10 mouse cellular contexts compared by ENCODE assay signal in the genomic region with DNA sequence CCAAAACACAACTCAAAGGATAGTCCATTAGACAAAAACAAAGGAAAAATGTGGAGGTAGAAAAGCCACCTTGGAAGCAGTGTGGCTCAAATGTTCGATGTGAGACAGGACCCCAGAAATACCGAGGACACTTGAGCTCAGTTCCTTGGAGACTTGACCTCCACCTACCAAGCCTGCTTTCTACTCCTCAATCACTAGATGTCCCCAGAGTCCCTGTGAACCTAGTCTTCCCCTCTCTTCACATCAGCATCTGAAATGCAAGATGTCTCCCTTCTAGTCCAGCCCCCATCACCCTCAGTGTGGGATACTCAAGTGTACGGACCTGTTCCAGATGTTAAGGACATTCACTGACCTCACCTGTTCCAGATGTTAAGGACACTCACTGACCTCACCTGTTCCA. TPM values are rescaled to one million over a fixed set of nuclear protein-coding genes. Genes with fewer than 3 reads are reported as not detected.
A peak's percentile ranks its signal among the peaks of the same experiment; 100 is the strongest.
DNase-seq lines count a peak whose midpoint lies in the region; ATAC-seq and TF ChIP-seq lines count a peak whose summit lies in the region.
"Had no signal": no experiment of that assay in that cellular context is flagged by ENCODE, and none has a peak within 500 bp of the region (broad histone marks: within the 10 kb centered on the region; RNA-seq: fewer than 3 reads in every experiment).

No protein-coding gene starts in this region.

- no peak overlapping the region for H3K9ac ChIP-seq in heart, postnatal 0 days (replicated peaks; ENCODE audit: low read depth, low read length)
- no peak overlapping the region for H3K9ac ChIP-seq in heart, embryonic 12.5 days
- no peak overlapping the region for H3K9ac ChIP-seq in neural tube, embryonic 11.5 days (ENCODE audit: low read length)

- TF ChIP-seq EP300 in heart, postnatal 0 days (IDR thresholded peaks at IDR 0.05; ENCODE audit: low read depth), result no peak

- no peak overlapping the region for H3K27ac ChIP-seq in heart, postnatal 0 days (ENCODE audit: low read depth)
- H3K27ac ChIP-seq in heart, embryonic 12.5 days (ENCODE audit: poor library complexity, severe bottlenecking), result no peak overlapping the region
- no peak overlapping the region for H3K27ac ChIP-seq in embryonic facial prominence, embryonic 10.5 days (replicated peaks)
- no peak overlapping the region for H3K27ac ChIP-seq in neural tube, embryonic 11.5 days (ENCODE audit: low read depth, low read length)

- H3K4me2 ChIP-seq in heart, postnatal 0 days (ENCODE audit: low read depth, low read length), result no peak overlapping the region
- no peak overlapping the region for H3K4me2 ChIP-seq in heart, embryonic 12.5 days
- H3K4me2 ChIP-seq in neural tube, embryonic 11.5 days (ENCODE audit: low read depth), result no peak overlapping the region

- no peaks in the 10 kb centered on the region for H3K9me3 ChIP-seq in heart, postnatal 0 days (replicated peaks; ENCODE audit: control insufficient read depth, low read length)
- no peaks in the 10 kb centered on the region for H3K9me3 ChIP-seq in heart, embryonic 12.5 days (replicated peaks)
- no peaks in the 10 kb centered on the region for H3K9me3 ChIP-seq in embryonic facial prominence, embryonic 10.5 days
- H3K9me3 ChIP-seq in neural tube, embryonic 11.5 days (ENCODE audit: control insufficient read depth, low read length), result no peaks in the 10 kb centered on the region

- H3K4me1 ChIP-seq in heart, postnatal 0 days (ENCODE audit: control insufficient read depth, insufficient read depth), result peaks cover 9% of the 10 kb centered on the region; the same call in 1 of the 2 replicates
- H3K4me1 ChIP-seq in heart, embryonic 12.5 days (replicated peaks), result peaks cover 25% of the 10 kb centered on the region
- H3K4me1 ChIP-seq in embryonic facial prominence, embryonic 10.5 days, result peaks cover 35% of the 10 kb centered on the region
- H3K4me1 ChIP-seq in neural tube, embryonic 11.5 days (ENCODE audit: control insufficient read depth, insufficient read depth, low read length), result peaks cover 22% of the 10 kb centered on the region

- H3K36me3 ChIP-seq in heart, postnatal 0 days (replicated peaks; ENCODE audit: control insufficient read depth, insufficient read depth, low read length), result no peaks in the 10 kb centered on the region
- H3K36me3 ChIP-seq in heart, embryonic 12.5 days, result peaks cover 11% of the 10 kb centered on the region; the same call in 1 of the 2 replicates
- peaks cover 19% of the 10 kb centered on the region for H3K36me3 ChIP-seq in embryonic facial prominence, embryonic 10.5 days (replicated peaks)
- H3K36me3 ChIP-seq in neural tube, embryonic 11.5 days (ENCODE audit: control insufficient read depth, insufficient read depth, low read length), result no peaks in the 10 kb centered on the region

- peak; percentile 86 for TF ChIP-seq CTCF in heart, postnatal 0 days (IDR thresholded peaks at IDR 0.05; ENCODE audit: low read depth)

- WGBS in heart, postnatal 0 days, result 15% methylated on average over 3 of the region's 3 CpGs
- 21% methylated on average over 3 of the region's 3 CpGs for WGBS in heart, embryonic 12.5 days
- 17% methylated on average over 3 of the region's 3 CpGs for WGBS in embryonic facial prominence, embryonic 10.5 days
- 18% methylated on average over 3 of the region's 3 CpGs for WGBS in neural tube, embryonic 11.5 days

- no peaks in the 10 kb centered on the region for H3K27me3 ChIP-seq in heart, postnatal 0 days (ENCODE audit: control insufficient read depth, insufficient read depth, low read length)
- no peaks in the 10 kb centered on the region for H3K27me3 ChIP-seq in heart, embryonic 12.5 days (replicated peaks)
- H3K27me3 ChIP-seq in embryonic facial prominence, embryonic 10.5 days (replicated peaks; ENCODE audit: low read depth, poor library complexity, severe bottlenecking), result 0 out of 2 replicates have a peak, but pooled peaks cover 5% of the 10 kb centered on the region
- no peaks in the 10 kb centered on the region for H3K27me3 ChIP-seq in neural tube, embryonic 11.5 days (ENCODE audit: control insufficient read depth, insufficient read depth, low read length)

- no peak for ATAC-seq in heart, postnatal 0 days (ENCODE audit: insufficient read depth, low read depth)
- no peak for ATAC-seq in heart, embryonic 12.5 days (ENCODE audit: insufficient number of reproducible peaks, low FRiP score)
- ATAC-seq in neural tube, embryonic 11.5 days (ENCODE audit: insufficient read depth, low FRiP score, low TSS enrichment), result no peak

- DNase-seq in heart, postnatal 0 days (ENCODE audit: low spot score), result peak; percentile 84
- DNase-seq in B cell, adult 2 months, result peak; percentile 48 to 65
- DNase-seq in T-cell, adult 2 months (ENCODE audit: low spot score), result peak; percentile 45
- DNase-seq in embryonic facial prominence, embryonic 10.5 days (ENCODE audit: low spot score), result peak; percentile 45
- peak; percentile 53 to 59 for DNase-seq in kidney, postnatal 25 days
- DNase-seq in neural tube, embryonic 11.5 days (ENCODE audit: low spot score), result peak; percentile 45
- no peak for DNase-seq in frontal cortex, postnatal 14 days (ENCODE audit: low spot score in 2 of 2)

- H3K4me3 ChIP-seq in heart, postnatal 0 days (ENCODE audit: low read depth, low read length), result no peak overlapping the region
- no peak overlapping the region for H3K4me3 ChIP-seq in heart, embryonic 12.5 days
- H3K4me3 ChIP-seq in embryonic facial prominence, embryonic 10.5 days, result no peak overlapping the region
- H3K4me3 ChIP-seq in neural tube, embryonic 11.5 days (ENCODE audit: low read depth, low read length), result no peak overlapping the region
- H3K4me3 ChIP-seq: myocyte had no signal

RNA-seq across cellular contexts. Expression of a gene that starts 5.1 kb away (rescaled TPM):
- total RNA-seq in heart, postnatal 0 days (2014; rRNA removed; ENCODE audit: low replicate concordance), result 19.9 and 30.0 TPM in 2 replicates
- 5.0 and 5.5 TPM in 2 replicates for polyA plus RNA-seq in heart, postnatal 0 days (2015; fragmentation: Nextera tagmentation; extraction: Ambion mirVana)
- 11.5 TPM in 2 replicates for polyA plus RNA-seq in heart, embryonic 12.5 days (2016; fragmentation: Nextera tagmentation; extraction: Ambion mirVana)
- polyA plus RNA-seq in embryonic facial prominence, embryonic 10.5 days (2016; fragmentation: Nextera tagmentation; extraction: Ambion mirVana), result 10.6 and 11.5 TPM in 2 replicates
- polyA plus RNA-seq in neural tube, embryonic 11.5 days (2014; fragmentation: Nextera tagmentation; extraction: Ambion mirVana), result 19.1 and 21.4 TPM in 2 replicates

RNA-seq across cellular contexts. Expression of a gene that starts 16.3 kb away (rescaled TPM):
- total RNA-seq in heart, postnatal 0 days (2014; rRNA removed; ENCODE audit: low replicate concordance), result not detected in 2 replicates
- polyA plus RNA-seq in heart, postnatal 0 days (2015; fragmentation: Nextera tagmentation; extraction: Ambion mirVana), result 0.12 and 0.33 TPM in 2 replicates
- 3.4 and 3.8 TPM in 2 replicates for polyA plus RNA-seq in heart, embryonic 12.5 days (2016; fragmentation: Nextera tagmentation; extraction: Ambion mirVana)
- polyA plus RNA-seq in embryonic facial prominence, embryonic 10.5 days (2016; fragmentation: Nextera tagmentation; extraction: Ambion mirVana), result 0.87 and 2.5 TPM in 2 replicates
- polyA plus RNA-seq in neural tube, embryonic 11.5 days (2014; fragmentation: Nextera tagmentation; extraction: Ambion mirVana), result 7.6 TPM in 2 replicates
- polyA plus RNA-seq: myocyte had no signal

RNA-seq across cellular contexts. Expression of a gene that starts 22.0 kb away (rescaled TPM):
- total RNA-seq in heart, postnatal 0 days (2014; rRNA removed; ENCODE audit: low replicate concordance), result 21.1 and 27.2 TPM in 2 replicates
- polyA plus RNA-seq in heart, postnatal 0 days (2015; fragmentation: Nextera tagmentation; extraction: Ambion mirVana), result 18.3 and 20.6 TPM in 2 replicates
- 61.4 and 64.9 TPM in 2 replicates for polyA plus RNA-seq in heart, embryonic 12.5 days (2016; fragmentation: Nextera tagmentation; extraction: Ambion mirVana)
- 53.4 and 58.3 TPM in 2 replicates for polyA plus RNA-seq in embryonic facial prominence, embryonic 10.5 days (2016; fragmentation: Nextera tagmentation; extraction: Ambion mirVana)
- 52.7 and 55.2 TPM in 2 replicates for polyA plus RNA-seq in neural tube, embryonic 11.5 days (2014; fragmentation: Nextera tagmentation; extraction: Ambion mirVana)
- polyA plus RNA-seq: myocyte had no signal

RNA-seq across cellular contexts. Expression of a gene that starts 22.6 kb away (rescaled TPM):
- 0.15 and 1.7 TPM in 2 replicates for total RNA-seq in heart, postnatal 0 days (2014; rRNA removed; ENCODE audit: low replicate concordance)
- 5.4 and 5.6 TPM in 2 replicates for polyA plus RNA-seq in heart, postnatal 0 days (2015; fragmentation: Nextera tagmentation; extraction: Ambion mirVana)
- 1.7 and 2.1 TPM in 2 replicates for polyA plus RNA-seq in heart, embryonic 12.5 days (2016; fragmentation: Nextera tagmentation; extraction: Ambion mirVana)
- polyA plus RNA-seq in embryonic facial prominence, embryonic 10.5 days (2016; fragmentation: Nextera tagmentation; extraction: Ambion mirVana), result 0.43 and 0.71 TPM in 2 replicates
- polyA plus RNA-seq in neural tube, embryonic 11.5 days (2014; fragmentation: Nextera tagmentation; extraction: Ambion mirVana), result 0.22 and 0.52 TPM in 2 replicates
- polyA plus RNA-seq: large intestine, adult 2 months; myocyte had no signal

RNA-seq across cellular contexts. Expression of a gene that starts 49.0 kb away (rescaled TPM):
- 0.39 TPM in 1 of 2 replicates, not detected in the other for total RNA-seq in heart, postnatal 0 days (2014; rRNA removed; ENCODE audit: low replicate concordance)
- polyA plus RNA-seq in heart, postnatal 0 days (2015; fragmentation: Nextera tagmentation; extraction: Ambion mirVana), result 2.5 and 2.6 TPM in 2 replicates
- polyA plus RNA-seq in heart, embryonic 12.5 days (2016; fragmentation: Nextera tagmentation; extraction: Ambion mirVana), result 8.5 and 10.1 TPM in 2 replicates
- 2.5 and 3.0 TPM in 2 replicates for polyA plus RNA-seq in embryonic facial prominence, embryonic 10.5 days (2016; fragmentation: Nextera tagmentation; extraction: Ambion mirVana)
- polyA plus RNA-seq in neural tube, embryonic 11.5 days (2014; fragmentation: Nextera tagmentation; extraction: Ambion mirVana), result 1.1 and 1.4 TPM in 2 replicates

Comparison
In these comparisons a context has a peak if more than half of its experiments do, and no peak if none do; other contexts are left out.
1. DNase-seq: peak in heart, postnatal 0 days (single experiment), B cell, adult 2 months (2 of 2), T-cell, adult 2 months (single experiment), embryonic facial prominence, embryonic 10.5 days (single experiment), kidney, postnatal 25 days (2 of 2) and neural tube, embryonic 11.5 days (single experiment); none in frontal cortex, postnatal 14 days (0 of 2).